Mouse (Mus musculus): ENCODE data around the gene Tekt5. TPM values are rescaled to one million over a fixed set of nuclear protein-coding genes. Genes with fewer than 3 reads are reported as not detected.

The Tekt5 gene
- polyA plus RNA-seq, 1 experiment, result 9.2 TPM

- DNase-seq, result no peak
- no peak overlapping the region for H3K4me3 ChIP-seq (replicated peaks; ENCODE audit: extremely low read depth, low read depth, low read length)
- TF ChIP-seq CTCF (IDR thresholded peaks at IDR 0.05; ENCODE audit: insufficient read depth, low read length) (no peak), POLR2A (IDR thresholded peaks at IDR 0.05; ENCODE audit: borderline replicate concordance, extremely low read depth, low read depth, low read length) (no peak)
- H3K4me1 ChIP-seq (ENCODE audit: control insufficient read depth, insufficient read depth, low read length), result peaks cover 3% of the 10 kb centered on the region; the same call in 1 of the 2 replicates
- WGBS, result 63% methylated on average over 4 of the region's 4 CpGs
These were observed 29.5 kb downstream of the Tekt5 start for GRCm38 (mm10) chr16:10365796-10366195.

- TF ChIP-seq POLR2A (IDR thresholded peaks at IDR 0.05; ENCODE audit: borderline replicate concordance, extremely low read depth, low read depth, low read length), result no peak
- no peak for TF ChIP-seq CTCF (IDR thresholded peaks at IDR 0.05; ENCODE audit: insufficient read depth, low read length)
- H3K4me1 ChIP-seq (ENCODE audit: control insufficient read depth, insufficient read depth, low read length), result peaks cover 5% of the 10 kb centered on the region; the same call in 1 of the 2 replicates
- DNase-seq, result no peak
- no peak overlapping the region for H3K4me3 ChIP-seq (replicated peaks; ENCODE audit: extremely low read depth, low read depth, low read length)
- WGBS, result 55% methylated on average over 1 of the region's 1 CpGs
These were observed 32.2 kb downstream of the Tekt5 start for GRCm38 (mm10) chr16:10363061-10363460.

- 69% methylated on average over 6 of the region's 6 CpGs for WGBS
- DNase-seq, result no peak
- no peak for TF ChIP-seq POLR2A (IDR thresholded peaks at IDR 0.05; ENCODE audit: borderline replicate concordance, extremely low read depth, low read depth, low read length)
- no peak for TF ChIP-seq CTCF (IDR thresholded peaks at IDR 0.05; ENCODE audit: insufficient read depth, low read length)
- Histone ChIP-seq H3K4me1 (ENCODE audit: control insufficient read depth, insufficient read depth, low read length) (peaks cover 6% of the 10 kb centered on the region; the same call in 1 of the 2 replicates), H3K4me3 (replicated peaks; ENCODE audit: extremely low read depth, low read depth, low read length) (no peak overlapping the region)
These were observed 36.0 kb downstream of the Tekt5 start for GRCm38 (mm10) chr16:10359241-10359640.

- Histone ChIP-seq H3K4me3 (replicated peaks; ENCODE audit: extremely low read depth, low read depth, low read length) (no peak overlapping the region), H3K4me1 (ENCODE audit: control insufficient read depth, insufficient read depth, low read length) (peaks cover 6% of the 10 kb centered on the region; the same call in 1 of the 2 replicates)
- DNase-seq, result peak; percentile 51
- WGBS, result 20% methylated on average over 30 of the region's 30 CpGs
- TF ChIP-seq POLR2A (IDR thresholded peaks at IDR 0.05; ENCODE audit: borderline replicate concordance, extremely low read depth, low read depth, low read length), result peak; percentile 11; the same call in 1 of the 2 replicates
- no peak for TF ChIP-seq CTCF (IDR thresholded peaks at IDR 0.05; ENCODE audit: insufficient read depth, low read length)
These were observed 37.0 kb downstream of the Tekt5 start for GRCm38 (mm10) chr16:10358010-10358934.

- DNase-seq, result peak; percentile 44
These were observed 40.3 kb downstream of the Tekt5 start for GRCm38 (mm10) chr16:10355004-10355403.

GRCm38 (mm10) chr16:10351050-10351636, 44.1 kb downstream of the Tekt5 start:
- WGBS, result 46% methylated on average over 9 of the region's 9 CpGs
- TF ChIP-seq CTCF (IDR thresholded peaks at IDR 0.05; ENCODE audit: insufficient read depth, low read length), result no peak
- no peak for TF ChIP-seq POLR2A (IDR thresholded peaks at IDR 0.05; ENCODE audit: borderline replicate concordance, extremely low read depth, low read depth, low read length)
- peaks cover 6% of the 10 kb centered on the region; the same call in 1 of the 2 replicates for H3K4me1 ChIP-seq (ENCODE audit: control insufficient read depth, insufficient read depth, low read length)
- peak; percentile 64 for DNase-seq
- H3K4me3 ChIP-seq (replicated peaks; ENCODE audit: extremely low read depth, low read depth, low read length), result no peak overlapping the region

More at GRCm38 (mm10) chr16:10355004-10355403, 40.3 kb downstream of the Tekt5 start:
- peaks cover 6% of the 10 kb centered on the region; the same call in 1 of the 2 replicates for H3K4me1 ChIP-seq (ENCODE audit: control insufficient read depth, insufficient read depth, low read length)
- no peak for TF ChIP-seq POLR2A (IDR thresholded peaks at IDR 0.05; ENCODE audit: borderline replicate concordance, extremely low read depth, low read depth, low read length)
- no peak for TF ChIP-seq CTCF (IDR thresholded peaks at IDR 0.05; ENCODE audit: insufficient read depth, low read length)
- no peak overlapping the region for H3K4me3 ChIP-seq (replicated peaks; ENCODE audit: extremely low read depth, low read depth, low read length)

- peak; percentile 69 for DNase-seq
- no peak for TF ChIP-seq CTCF (IDR thresholded peaks at IDR 0.05; ENCODE audit: insufficient read depth, low read length)
- TF ChIP-seq POLR2A (IDR thresholded peaks at IDR 0.05; ENCODE audit: borderline replicate concordance, extremely low read depth, low read depth, low read length), result no peak
- Histone ChIP-seq H3K4me1 (ENCODE audit: control insufficient read depth, insufficient read depth, low read length) (peaks cover 6% of the 10 kb centered on the region; the same call in 1 of the 2 replicates), H3K4me3 (replicated peaks; ENCODE audit: extremely low read depth, low read depth, low read length) (no peak overlapping the region)
- 69% methylated on average over 10 of the region's 10 CpGs for WGBS
These were observed 45.4 kb downstream of the Tekt5 start for GRCm38 (mm10) chr16:10349876-10350275.

- Histone ChIP-seq H3K4me1 (ENCODE audit: control insufficient read depth, insufficient read depth, low read length) (peaks cover 4% of the 10 kb centered on the region; the same call in 1 of the 2 replicates), H3K4me3 (replicated peaks; ENCODE audit: extremely low read depth, low read depth, low read length) (no peak overlapping the region)
- WGBS, result 40% methylated on average over 5 of the region's 5 CpGs
- TF ChIP-seq CTCF (IDR thresholded peaks at IDR 0.05; ENCODE audit: insufficient read depth, low read length), result no peak
- peak; percentile 58 for DNase-seq
These were observed 45.9 kb downstream of the Tekt5 start for GRCm38 (mm10) chr16:10349436-10349835.

GRCm38 (mm10) chr16:10347551-10347950, 47.7 kb downstream of the Tekt5 start:
- no peak for TF ChIP-seq CTCF (IDR thresholded peaks at IDR 0.05; ENCODE audit: insufficient read depth, low read length)
- H3K4me3 ChIP-seq (replicated peaks; ENCODE audit: extremely low read depth, low read depth, low read length), result no peak overlapping the region
- WGBS, result 54% methylated on average over 7 of the region's 7 CpGs
- peak; percentile 69 for DNase-seq
- 0 out of 2 replicates have a peak, but pooled peaks cover 2% of the 10 kb centered on the region for H3K4me1 ChIP-seq (ENCODE audit: control insufficient read depth, insufficient read depth, low read length)

All from lung, adult 2 months (tissue).